Mouse (Mus musculus) ovary, postnatal 14 days (tissue): Measurements from ENCODE around the gene Dnajb6.

Experiments
- DNase-seq: peaks from one replicate; pipeline ENCODE4 v3.0.0; 2022; ENCODE audit warnings: low spot score

The Dnajb6 gene

GRCm38 (mm10) chr5:29852376-29852775 is 116.9 kb downstream of the Dnajb6 start:
- no peak for DNase-seq

GRCm38 (mm10) chr5:29853035-29853434 is 117.5 kb downstream of the Dnajb6 start:
- DNase-seq, result no peak

- no peak for DNase-seq
Observed at GRCm38 (mm10) chr5:29854376-29854775, 118.9 kb downstream of the Dnajb6 start.

GRCm38 (mm10) chr5:29854971-29855370 is 119.5 kb downstream of the Dnajb6 start:
- no peak for DNase-seq

GRCm38 (mm10) chr5:29861522-29861921 is 126.0 kb downstream of the Dnajb6 start:
- DNase-seq, result no peak

GRCm38 (mm10) chr5:29862388-29862787 is 126.9 kb downstream of the Dnajb6 start:
- no peak for DNase-seq

GRCm38 (mm10) chr5:29864291-29864737 is 128.8 kb downstream of the Dnajb6 start:
- no peak for DNase-seq

GRCm38 (mm10) chr5:29864994-29865393 is 129.5 kb downstream of the Dnajb6 start:
- DNase-seq, result no peak
